Mouse (Mus musculus): ENCODE measurements around the gene Tdrkh. TPM values are rescaled to one million over a fixed set of nuclear protein-coding genes. Genes with fewer than 3 reads are reported as not detected.

Tdrkh gene
- polyA plus RNA-seq (2015; fragmentation: Nextera tagmentation; extraction: Ambion mirVana) = 6.4 and 8.2 TPM in 2 replicates

GRCm38 (mm10) chr3:94413031-94413679 lies at the start of gene Tdrkh:
Gene Tdrkh (plus strand): TSS chr3:94413273.
- Histone ChIP-seq H3K4me1 (ENCODE audit: control insufficient read depth, insufficient read depth, low read length) (no peaks in the 10 kb centered on the region; the same call in 1 of the 2 replicates), H3K4me2 (ENCODE audit: low read depth, low read length) (peak within 1 kb of the TSS; percentile 95), H3K9ac (ENCODE audit: low read length) (peak within 1 kb of the TSS; percentile 64), H3K9me3 (replicated peaks; ENCODE audit: control insufficient read depth, low read length) (no peaks in the 10 kb centered on the region), H3K4me3 (replicated peaks; ENCODE audit: low read length) (peak within 1 kb of the TSS; percentile 55), H3K27me3 (ENCODE audit: control insufficient read depth, insufficient read depth, low read length) (no peaks in the 10 kb centered on the region), H3K36me3 (ENCODE audit: control insufficient read depth, insufficient read depth, low read length) (no peaks in the 10 kb centered on the region), H3K27ac (ENCODE audit: low read length) (0 out of 2 replicates have a peak within 1 kb of the TSS, but pooled peaks have one; percentile 10)
- 8% methylated on average over 52 of the region's 52 CpGs for WGBS
- peak; percentile 99 for ATAC-seq (ENCODE audit: insufficient read depth, low FRiP score)

GRCm38 (mm10) chr3:94363291-94364153 lies 49.6 kb upstream of the Tdrkh start:
- whole genome bisulfite sequencing = 7% methylated on average over 96 of the region's 97 CpGs
- no peak overlapping the region for H3K27ac ChIP-seq (ENCODE audit: low read length)

GRCm38 (mm10) chr3:94364154-94364526 lies 48.9 kb upstream of the Tdrkh start:
- Histone ChIP-seq H3K9ac (ENCODE audit: low read length) (peak overlapping the region; percentile 82), H3K27ac (ENCODE audit: low read length) (no peak overlapping the region), H3K36me3 (ENCODE audit: control insufficient read depth, insufficient read depth, low read length) (no peaks in the 10 kb centered on the region), H3K4me3 (replicated peaks; ENCODE audit: low read length) (peak overlapping the region; percentile 57), H3K27me3 (ENCODE audit: control insufficient read depth, insufficient read depth, low read length) (no peaks in the 10 kb centered on the region), H3K4me2 (ENCODE audit: low read depth, low read length) (peak overlapping the region; percentile 92), H3K9me3 (replicated peaks; ENCODE audit: control insufficient read depth, low read length) (no peaks in the 10 kb centered on the region), H3K4me1 (ENCODE audit: control insufficient read depth, insufficient read depth, low read length) (no peaks in the 10 kb centered on the region)
- no peak for ATAC-seq (ENCODE audit: insufficient read depth, low FRiP score)
- WGBS = 4% methylated on average over 23 of the region's 23 CpGs

More at GRCm38 (mm10) chr3:94363291-94364153, 49.6 kb upstream of the Tdrkh start:
- peak overlapping the region; percentile 92 for H3K4me2 ChIP-seq (ENCODE audit: low read depth, low read length)
- no peaks in the 10 kb centered on the region for H3K4me1 ChIP-seq (ENCODE audit: control insufficient read depth, insufficient read depth, low read length)
- no peaks in the 10 kb centered on the region for H3K36me3 ChIP-seq (ENCODE audit: control insufficient read depth, insufficient read depth, low read length)
- peak; percentile 36; the same call in 1 of the 2 replicates for ATAC-seq (ENCODE audit: insufficient read depth, low FRiP score)
- peak overlapping the region; percentile 82 for H3K9ac ChIP-seq (ENCODE audit: low read length)
- no peaks in the 10 kb centered on the region for H3K27me3 ChIP-seq (ENCODE audit: control insufficient read depth, insufficient read depth, low read length)
- H3K4me3 ChIP-seq (replicated peaks; ENCODE audit: low read length) = peak overlapping the region; percentile 57
- H3K9me3 ChIP-seq (replicated peaks; ENCODE audit: control insufficient read depth, low read length) = no peaks in the 10 kb centered on the region

GRCm38 (mm10) chr3:94366761-94367160 lies 46.3 kb upstream of the Tdrkh start:
- peak; percentile 25; the same call in 1 of the 2 replicates for ATAC-seq (ENCODE audit: insufficient read depth, low FRiP score)
- H3K4me3 ChIP-seq (replicated peaks; ENCODE audit: low read length) = no peak overlapping the region
- H3K27me3 ChIP-seq (ENCODE audit: control insufficient read depth, insufficient read depth, low read length) = no peaks in the 10 kb centered on the region
- H3K4me2 ChIP-seq (ENCODE audit: low read depth, low read length) = no peak overlapping the region
- H3K9me3 ChIP-seq (replicated peaks; ENCODE audit: control insufficient read depth, low read length) = no peaks in the 10 kb centered on the region
- 0 out of 2 replicates have a peak, but pooled peaks cover 4% of the 10 kb centered on the region for H3K4me1 ChIP-seq (ENCODE audit: control insufficient read depth, insufficient read depth, low read length)
- no peak overlapping the region for H3K9ac ChIP-seq (ENCODE audit: low read length)
- H3K36me3 ChIP-seq (ENCODE audit: control insufficient read depth, insufficient read depth, low read length) = no peaks in the 10 kb centered on the region
- WGBS = 14% methylated on average over 3 of the region's 3 CpGs
- no peak overlapping the region; the same call in 1 of the 2 replicates for H3K27ac ChIP-seq (ENCODE audit: low read length)

DNA sequence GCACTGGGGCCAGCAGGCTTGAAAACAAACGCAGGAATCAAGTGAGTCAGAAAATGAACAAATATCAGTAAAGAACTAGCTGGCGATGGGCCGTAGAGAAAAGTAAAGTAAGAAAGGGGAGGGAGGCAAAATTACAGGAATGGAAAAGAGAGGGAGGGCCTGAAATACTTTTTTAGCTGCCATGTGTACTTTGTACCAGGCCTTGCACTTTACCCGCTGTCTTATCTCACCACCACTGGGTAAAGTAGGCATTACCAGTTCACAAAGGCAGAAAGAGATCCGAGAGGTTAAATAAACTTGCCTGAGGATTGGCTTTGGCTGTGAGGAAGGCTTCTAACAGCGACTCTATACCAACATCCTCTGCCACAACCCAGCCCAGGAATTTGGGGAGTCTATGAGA lies 45.6 kb upstream of the Tdrkh start:
- no peak overlapping the region for H3K4me3 ChIP-seq (replicated peaks; ENCODE audit: low read length)
- H3K9ac ChIP-seq (ENCODE audit: low read length) = no peak overlapping the region
- H3K4me1 ChIP-seq (ENCODE audit: control insufficient read depth, insufficient read depth, low read length) = 0 out of 2 replicates have a peak, but pooled peaks cover 4% of the 10 kb centered on the region
- no peaks in the 10 kb centered on the region for H3K36me3 ChIP-seq (ENCODE audit: control insufficient read depth, insufficient read depth, low read length)
- no peaks in the 10 kb centered on the region for H3K9me3 ChIP-seq (replicated peaks; ENCODE audit: control insufficient read depth, low read length)
- H3K4me2 ChIP-seq (ENCODE audit: low read depth, low read length) = no peak overlapping the region
- H3K27me3 ChIP-seq (ENCODE audit: control insufficient read depth, insufficient read depth, low read length) = no peaks in the 10 kb centered on the region
- 61% methylated on average over 6 of the region's 6 CpGs for WGBS
- no peak for ATAC-seq (ENCODE audit: insufficient read depth, low FRiP score)
- peak overlapping the region; percentile 34; the same call in 1 of the 2 replicates for H3K27ac ChIP-seq (ENCODE audit: low read length)

DNA sequence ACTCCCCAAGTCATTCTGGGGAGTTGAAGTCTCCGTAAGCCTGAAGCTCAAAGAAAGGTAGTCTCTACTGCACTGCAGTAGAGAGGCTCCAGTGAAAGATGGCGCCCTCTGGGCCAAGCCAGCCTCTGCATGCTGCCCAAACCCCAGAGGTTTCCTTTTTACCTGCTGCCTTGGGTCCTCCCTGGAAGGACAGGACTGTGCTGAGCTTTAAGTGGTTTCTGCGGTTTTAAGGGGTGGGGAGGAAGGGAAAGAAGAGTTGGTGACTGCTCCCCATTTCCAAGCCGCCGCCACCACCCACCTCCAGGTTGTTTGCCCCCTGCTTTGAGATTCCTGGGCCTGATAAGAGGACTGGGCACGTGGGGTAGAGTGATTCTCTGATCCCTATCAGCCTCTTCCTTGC lies 44.4 kb upstream of the Tdrkh start:
- Histone ChIP-seq H3K4me3 (replicated peaks; ENCODE audit: low read length) (no peak overlapping the region), H3K27ac (ENCODE audit: low read length) (no peak overlapping the region), H3K27me3 (ENCODE audit: control insufficient read depth, insufficient read depth, low read length) (no peaks in the 10 kb centered on the region), H3K4me1 (ENCODE audit: control insufficient read depth, insufficient read depth, low read length) (0 out of 2 replicates have a peak, but pooled peaks cover 4% of the 10 kb centered on the region), H3K4me2 (ENCODE audit: low read depth, low read length) (no peak overlapping the region), H3K36me3 (ENCODE audit: control insufficient read depth, insufficient read depth, low read length) (no peaks in the 10 kb centered on the region), H3K9me3 (replicated peaks; ENCODE audit: control insufficient read depth, low read length) (no peaks in the 10 kb centered on the region), H3K9ac (ENCODE audit: low read length) (no peak overlapping the region)
- WGBS = 65% methylated on average over 6 of the region's 6 CpGs
- no peak for ATAC-seq (ENCODE audit: insufficient read depth, low FRiP score)

- ATAC-seq (ENCODE audit: insufficient read depth, low FRiP score) = peak; percentile 3; the same call in 1 of the 2 replicates
- no peak overlapping the region for H3K27ac ChIP-seq (ENCODE audit: low read length)
- H3K27me3 ChIP-seq (ENCODE audit: control insufficient read depth, insufficient read depth, low read length) = no peaks in the 10 kb centered on the region
- no peaks in the 10 kb centered on the region for H3K9me3 ChIP-seq (replicated peaks; ENCODE audit: control insufficient read depth, low read length)
- H3K36me3 ChIP-seq (ENCODE audit: control insufficient read depth, insufficient read depth, low read length) = no peaks in the 10 kb centered on the region
- WGBS = 40% methylated on average over 2 of the region's 2 CpGs
- H3K4me1 ChIP-seq (ENCODE audit: control insufficient read depth, insufficient read depth, low read length) = peaks cover 7% of the 10 kb centered on the region; the same call in 1 of the 2 replicates
- no peak overlapping the region for H3K9ac ChIP-seq (ENCODE audit: low read length)
- no peak overlapping the region for H3K4me3 ChIP-seq (replicated peaks; ENCODE audit: low read length)
- no peak overlapping the region for H3K4me2 ChIP-seq (ENCODE audit: low read depth, low read length)
These were observed 43.4 kb upstream of the Tdrkh start for GRCm38 (mm10) chr3:94369709-94370108.

DNA sequence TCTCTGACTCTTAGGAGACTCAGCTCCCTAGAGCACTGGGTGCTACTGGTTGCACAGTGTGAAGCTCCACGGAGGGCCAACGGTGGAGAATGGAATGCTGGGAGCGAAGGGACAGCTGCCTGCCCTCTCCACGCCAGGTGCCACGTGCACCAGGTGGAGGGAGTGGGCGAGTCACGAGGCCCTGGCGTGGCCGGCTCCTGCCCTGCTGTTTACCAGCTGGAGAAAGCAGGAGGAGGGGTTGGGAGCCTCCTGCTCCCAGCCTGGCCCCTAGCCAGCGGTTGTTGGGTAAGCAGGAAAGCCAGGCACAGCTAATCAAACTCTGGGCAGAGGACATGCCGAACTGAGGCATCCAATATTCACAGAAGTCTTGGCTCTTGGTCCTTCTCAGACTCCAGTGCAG lies 41.4 kb upstream of the Tdrkh start:
- peak; percentile 74 for ATAC-seq (ENCODE audit: insufficient read depth, low FRiP score)
- peak overlapping the region; percentile 31 for H3K4me2 ChIP-seq (ENCODE audit: low read depth, low read length)
- H3K27me3 ChIP-seq (ENCODE audit: control insufficient read depth, insufficient read depth, low read length) = no peaks in the 10 kb centered on the region
- no peaks in the 10 kb centered on the region for H3K36me3 ChIP-seq (ENCODE audit: control insufficient read depth, insufficient read depth, low read length)
- H3K9ac ChIP-seq (ENCODE audit: low read length) = 0 out of 2 replicates have a peak overlapping the region, but pooled peaks have one; percentile 17
- H3K27ac ChIP-seq (ENCODE audit: low read length) = no peak overlapping the region
- H3K4me3 ChIP-seq (replicated peaks; ENCODE audit: low read length) = no peak overlapping the region
- no peaks in the 10 kb centered on the region for H3K9me3 ChIP-seq (replicated peaks; ENCODE audit: control insufficient read depth, low read length)
- 4% methylated on average over 11 of the region's 11 CpGs for WGBS
- peaks cover 7% of the 10 kb centered on the region; the same call in 1 of the 2 replicates for H3K4me1 ChIP-seq (ENCODE audit: control insufficient read depth, insufficient read depth, low read length)

- H3K4me1 ChIP-seq (ENCODE audit: control insufficient read depth, insufficient read depth, low read length) = peaks cover 7% of the 10 kb centered on the region; the same call in 1 of the 2 replicates
- ATAC-seq (ENCODE audit: insufficient read depth, low FRiP score) = no peak
- H3K9me3 ChIP-seq (replicated peaks; ENCODE audit: control insufficient read depth, low read length) = no peaks in the 10 kb centered on the region
- no peaks in the 10 kb centered on the region for H3K36me3 ChIP-seq (ENCODE audit: control insufficient read depth, insufficient read depth, low read length)
- H3K4me3 ChIP-seq (replicated peaks; ENCODE audit: low read length) = no peak overlapping the region
- 2% methylated on average over 3 of the region's 3 CpGs for WGBS
- H3K9ac ChIP-seq (ENCODE audit: low read length) = 0 out of 2 replicates have a peak overlapping the region, but pooled peaks have one; percentile 17
- peak overlapping the region; percentile 47 for H3K4me2 ChIP-seq (ENCODE audit: low read depth, low read length)
- H3K27ac ChIP-seq (ENCODE audit: low read length) = no peak overlapping the region
- no peaks in the 10 kb centered on the region for H3K27me3 ChIP-seq (ENCODE audit: control insufficient read depth, insufficient read depth, low read length)
These were observed 41.0 kb upstream of the Tdrkh start for GRCm38 (mm10) chr3:94372038-94372437.

All from stomach, embryonic 16.5 days (tissue).